Mouse (Mus musculus): ENCODE measurements at regions not wholly inside any gene's neighbourhood (a gene's known extent, or its start where the extent isn't known, plus 50 kb on each side); places are given as distances from the start of the nearest gene placed in this dataset.

GRCm38 (mm10) chr4:153806820-153807436 lies 150.1 kb upstream of the A430005L14Rik start:
- TF ChIP-seq POLR2A (IDR thresholded peaks at IDR 0.05; ENCODE audit: control insufficient read depth, low read depth, low read length) (no peak), CTCF (IDR thresholded peaks at IDR 0.05; ENCODE audit: control insufficient read depth, insufficient read depth, insufficient replicate concordance, low read depth, low read length) (no peak)
